Mouse (Mus musculus): ENCODE results near the gene Urb2.

Urb2 gene

GRCm38 (mm10) chr8:124021237-124022227 lies at the start of gene Urb2, which contains the start of gene Taf5l:
TSS of gene Urb2 (plus strand) at chr8:124021508.
TSS of gene Taf5l (minus strand) at chr8:124021397.
- in situ Hi-C loops (cut with MboI, MseI), result no loop called here

- in situ Hi-C loops (cut with MboI, MseI), result no loop called here
Measured at GRCm38 (mm10) chr8:123973495-123973894, 47.8 kb upstream of the Urb2 start.

GRCm38 (mm10) chr8:123977499-123977898 lies 43.8 kb upstream of the Urb2 start:
- in situ Hi-C loops (cut with MboI, MseI), result no loop called here

- in situ Hi-C loops (cut with MboI, MseI), result no loop called here
Measured at GRCm38 (mm10) chr8:123978166-123978838, 43.0 kb upstream of the Urb2 start.

GRCm38 (mm10) chr8:123978926-123979325 lies 42.4 kb upstream of the Urb2 start:
- in situ Hi-C loops (cut with MboI, MseI), result no loop called here

- in situ Hi-C loops (cut with MboI, MseI), result no loop called here
Measured at GRCm38 (mm10) chr8:123980239-123980638, 41.1 kb upstream of the Urb2 start.

GRCm38 (mm10) chr8:123981674-123982073 lies 39.6 kb upstream of the Urb2 start:
- in situ Hi-C loops (cut with MboI, MseI), result no loop called here

DNA sequence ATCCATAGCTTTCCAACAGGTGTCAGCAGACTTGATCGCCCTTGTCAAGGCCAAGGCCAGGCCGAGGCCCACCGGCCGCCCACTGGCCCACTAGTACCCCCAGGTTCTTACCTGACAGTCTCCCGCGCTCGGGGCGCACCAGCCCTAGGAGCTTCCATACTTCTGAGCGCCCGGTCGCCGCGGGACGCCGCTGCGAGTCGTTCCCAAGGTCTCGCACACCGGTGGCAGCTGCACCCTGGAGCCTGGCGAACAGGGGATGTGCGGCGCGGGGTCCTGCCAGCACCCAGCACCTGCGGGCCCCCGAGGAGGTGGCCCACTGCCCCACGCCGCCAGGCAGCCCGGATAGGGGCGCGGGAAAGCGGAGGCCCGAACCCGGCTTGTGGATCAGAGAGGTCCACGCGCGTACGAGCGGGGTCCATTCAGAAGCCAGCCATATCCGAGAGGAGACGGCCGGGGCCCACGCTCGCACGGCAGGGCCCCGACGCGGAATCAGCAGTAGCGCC lies 39.0 kb upstream of the Urb2 start:
- in situ Hi-C loops (cut with MboI, MseI), result no loop called here

DNA sequence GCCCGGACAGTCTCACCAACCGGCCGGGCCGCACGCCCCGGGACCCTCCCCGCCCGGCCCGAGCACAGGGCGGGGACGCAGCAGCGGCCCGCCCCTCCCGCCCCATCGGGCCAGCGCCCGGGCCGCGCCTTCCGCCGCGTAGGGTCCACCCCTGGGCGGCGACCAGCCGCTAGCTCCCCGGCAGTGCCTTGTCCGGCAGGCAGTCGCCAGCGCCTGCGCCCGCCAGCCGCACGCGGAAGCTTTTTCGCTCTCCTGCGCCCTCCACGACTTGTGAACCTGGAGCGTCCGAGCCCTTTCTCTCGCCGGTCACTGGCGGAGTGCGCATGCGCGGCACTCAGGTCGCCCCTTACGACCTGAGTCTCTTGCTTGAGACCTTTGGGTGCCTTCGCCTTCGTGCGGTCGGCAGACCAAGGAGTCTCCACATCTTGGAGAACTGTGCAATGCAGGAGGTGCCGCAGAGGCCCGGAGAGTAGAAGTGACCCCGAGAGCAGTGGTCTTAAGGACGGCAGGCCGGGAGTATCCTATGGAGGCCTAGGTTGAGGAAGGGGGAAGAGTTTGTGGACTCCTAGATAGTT lies 38.4 kb upstream of the Urb2 start, which contains the start of gene Abcb10:
Gene Abcb10 (minus strand): TSS at position 297 of the 575 bp plus-strand sequence.
- in situ Hi-C loops (cut with MboI, MseI), result no loop called here

- in situ Hi-C loops (cut with MboI, MseI), result no loop called here
Measured at GRCm38 (mm10) chr8:123988605-123989038, 32.7 kb upstream of the Urb2 start.

DNA sequence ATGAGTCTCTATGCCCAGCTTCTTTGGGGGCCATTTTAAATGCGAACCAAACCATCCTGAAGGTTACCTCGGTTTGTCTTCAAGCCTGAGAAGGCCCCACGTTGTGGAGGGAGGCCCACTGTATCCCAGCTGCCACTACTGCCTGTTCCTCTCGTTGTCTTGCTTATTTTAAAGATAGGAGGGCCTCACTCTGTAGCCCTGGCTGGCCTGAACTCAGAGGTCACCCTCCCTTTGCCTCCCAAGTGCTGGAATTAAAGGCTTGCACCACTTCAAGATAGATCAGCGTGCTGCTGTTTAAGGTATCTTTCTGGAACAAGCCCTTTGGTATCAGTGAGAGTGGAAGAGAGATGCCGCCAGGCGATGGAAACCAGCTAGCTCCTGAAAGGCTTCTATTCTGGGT lies 32.2 kb upstream of the Urb2 start:
- in situ Hi-C loops (cut with MboI, MseI), result no loop called here

DNA sequence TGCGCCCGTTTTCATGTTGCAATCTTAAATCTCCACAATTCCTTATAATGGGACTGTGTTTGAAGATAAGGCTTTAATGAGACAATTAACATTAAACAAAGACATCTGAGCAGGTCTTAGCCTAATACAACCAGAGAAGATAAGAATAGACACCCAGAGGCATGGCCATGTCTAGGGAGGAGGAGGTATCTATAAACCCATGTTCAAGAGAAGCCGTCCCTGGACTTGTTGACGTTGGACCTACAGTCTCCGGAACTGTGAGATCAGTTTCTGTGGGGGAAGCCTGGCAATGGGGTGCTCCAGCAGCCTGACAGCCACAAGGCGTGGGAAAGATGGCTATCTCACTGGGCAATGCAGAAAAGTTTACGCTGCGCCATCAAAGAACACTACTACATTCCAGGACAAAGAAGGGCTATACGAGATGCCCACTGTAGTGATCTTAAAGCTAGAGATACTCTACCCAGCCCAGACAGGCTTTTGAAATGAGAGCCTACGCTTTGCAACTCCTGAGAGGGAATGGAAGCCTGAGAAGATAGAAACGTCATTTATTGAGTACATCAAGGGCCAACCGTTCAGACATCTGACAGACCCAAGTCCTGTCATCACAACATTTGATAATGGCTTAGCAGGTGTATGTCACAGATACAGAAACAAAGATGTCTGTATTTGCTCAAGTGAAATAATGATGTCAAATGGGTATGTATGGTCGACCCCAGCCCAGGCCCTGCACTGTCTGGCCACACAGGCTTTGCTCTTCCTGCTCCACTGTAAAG lies 30.8 kb upstream of the Urb2 start:
- in situ Hi-C loops (cut with MboI, MseI), result no loop called here

- in situ Hi-C loops (cut with MboI, MseI), result no loop called here
Measured at GRCm38 (mm10) chr8:123992587-123992986, 28.7 kb upstream of the Urb2 start.

GRCm38 (mm10) chr8:123993597-123993996 lies 27.7 kb upstream of the Urb2 start:
- in situ Hi-C loops (cut with MboI, MseI), result no loop called here

- in situ Hi-C loops (cut with MboI, MseI), result no loop called here
Measured at GRCm38 (mm10) chr8:123993997-123994396, 27.3 kb upstream of the Urb2 start.

GRCm38 (mm10) chr8:123999568-123999967 lies 21.7 kb upstream of the Urb2 start:
- in situ Hi-C loops (cut with MboI, MseI), result no loop called here

DNA sequence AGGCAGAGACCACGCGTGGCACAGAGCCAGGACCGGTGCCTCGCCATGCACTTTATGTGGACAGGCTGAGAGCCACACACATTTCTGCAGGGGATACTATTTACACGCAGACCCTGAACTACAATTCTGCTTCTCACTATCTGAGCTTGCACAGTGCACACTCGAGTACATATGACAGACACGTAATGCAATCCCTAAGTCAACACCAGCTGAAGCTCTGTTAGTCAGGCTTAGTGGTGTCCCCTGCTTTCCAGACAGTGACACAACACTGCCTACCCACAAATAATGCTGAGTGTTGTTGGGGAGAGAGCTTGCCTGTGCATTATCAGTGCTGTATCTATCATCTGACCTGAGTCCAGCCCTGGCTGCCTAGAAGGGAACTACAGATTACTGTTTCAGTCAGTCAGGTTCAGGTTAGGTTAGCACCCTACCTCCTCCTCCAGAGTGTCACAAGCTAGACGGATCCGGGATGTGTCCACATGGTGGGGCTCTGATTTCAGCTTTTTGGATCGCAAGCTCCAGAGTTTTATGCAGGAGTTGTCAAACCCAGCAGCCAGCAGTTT lies 18.7 kb upstream of the Urb2 start:
- in situ Hi-C loops (cut with MboI, MseI), result no loop called here

DNA sequence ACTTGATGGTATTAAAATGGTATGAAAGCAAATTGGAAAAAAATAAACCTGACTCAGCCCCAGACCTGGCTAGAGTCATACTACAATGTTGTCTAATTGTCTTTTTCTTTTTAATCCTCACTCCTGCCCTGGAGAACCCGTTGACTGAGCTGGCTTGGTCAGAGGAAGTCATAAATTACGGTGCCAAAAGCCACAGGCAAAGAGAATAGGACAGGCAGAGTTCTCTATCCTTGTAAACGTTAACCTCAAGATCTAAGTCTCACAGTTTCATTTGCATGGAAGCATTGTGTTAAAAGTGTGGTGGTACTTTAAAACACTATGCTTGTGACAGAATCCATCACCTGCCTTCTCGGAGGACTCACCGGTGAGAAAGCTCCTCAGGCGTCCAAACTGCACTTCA lies 13.5 kb upstream of the Urb2 start:
- in situ Hi-C loops (cut with MboI, MseI), result no loop called here

DNA sequence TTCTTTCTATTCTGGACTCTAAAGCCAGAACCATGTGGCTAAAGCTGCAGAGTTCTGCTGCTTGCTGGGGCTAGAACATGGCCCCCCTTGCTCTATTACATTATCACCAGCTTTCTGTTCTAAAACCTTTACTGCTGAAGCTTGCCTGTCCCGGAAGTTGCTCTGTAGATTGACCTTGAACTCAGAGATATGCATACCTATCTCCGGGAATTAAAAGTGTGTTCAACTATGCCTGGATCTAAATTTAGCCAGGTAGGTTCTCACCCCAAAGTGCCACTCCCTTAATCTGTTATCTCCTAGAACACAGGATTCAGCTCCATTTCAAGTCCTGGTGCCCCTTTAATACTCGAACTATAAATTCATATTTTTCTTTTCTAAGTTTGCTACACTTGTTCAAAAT lies 9.7 kb upstream of the Urb2 start:
- in situ Hi-C loops (cut with MboI, MseI), result no loop called here

- in situ Hi-C loops (cut with MboI, MseI), result no loop called here
Measured at GRCm38 (mm10) chr8:124011989-124012586, 9.2 kb upstream of the Urb2 start.

All from T-helper 2 cell (primary cell).